Mouse (Mus musculus) CD4-positive helper T cell, adult 2 months (primary cell): ENCODE data around the gene Clba1.
"Not testable (repeated sequence)": the region's sequence is repeated elsewhere in the genome, so short reads cannot be mapped to it uniquely, and the experiment has no call there.

Experiments
- DNase-seq: peaks from one replicate; pipeline ENCODE4 v3.0.0-alpha.2; 2012; ENCODE audit warnings: low read depth, missing footprints, low spot score

Gene Clba1

DNA sequence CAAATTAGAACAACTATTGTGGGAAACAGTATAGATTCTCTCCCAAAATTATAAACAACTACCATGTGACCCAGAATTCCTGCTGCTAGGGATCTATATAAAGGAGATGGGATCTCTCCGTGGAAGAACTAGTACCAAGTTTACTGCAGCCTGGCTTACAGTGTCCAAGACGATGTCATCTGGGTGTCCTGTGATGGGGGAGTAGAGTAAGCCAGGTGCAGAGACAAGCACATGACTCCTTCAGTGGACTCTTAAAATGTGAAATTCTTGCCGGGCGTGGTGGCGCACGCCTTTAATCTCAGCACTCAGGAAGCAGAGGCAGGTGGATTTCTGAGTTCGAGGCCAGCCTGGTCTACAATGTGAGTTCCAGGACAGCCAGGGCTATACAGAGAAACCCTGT is 8.1 kb downstream of the Clba1 start:
- DNase-seq, result not testable (repeated sequence)

DNA sequence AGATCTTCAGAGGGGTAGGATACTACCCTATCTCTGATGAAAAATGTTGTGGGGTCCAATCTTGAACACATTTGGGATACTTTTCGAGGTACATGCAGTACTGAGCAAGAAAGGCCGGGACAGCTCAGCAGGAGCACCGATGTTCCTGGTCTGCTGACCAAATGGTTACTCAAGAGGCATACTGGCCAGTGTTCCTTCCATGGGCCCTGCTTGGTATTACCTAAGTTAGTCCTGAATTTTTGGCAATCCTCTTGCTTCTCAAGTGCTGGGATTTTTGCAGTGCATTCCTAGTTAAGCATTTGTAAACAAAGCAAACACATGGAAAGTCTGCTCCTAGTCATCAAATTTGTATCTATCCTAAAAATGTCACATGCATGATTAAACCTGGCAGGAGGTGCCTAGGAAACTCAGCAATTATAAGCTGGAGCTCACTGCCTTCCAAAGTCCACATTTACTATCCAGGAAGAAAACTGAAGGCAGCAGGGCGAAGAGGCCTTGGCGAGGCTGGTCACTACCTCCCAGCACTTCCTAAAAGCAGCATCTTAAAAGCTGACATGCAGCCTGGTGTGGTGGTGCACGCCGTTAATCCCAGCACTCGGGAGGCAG is 10.4 kb downstream of the Clba1 start:
- no peak for DNase-seq

DNA sequence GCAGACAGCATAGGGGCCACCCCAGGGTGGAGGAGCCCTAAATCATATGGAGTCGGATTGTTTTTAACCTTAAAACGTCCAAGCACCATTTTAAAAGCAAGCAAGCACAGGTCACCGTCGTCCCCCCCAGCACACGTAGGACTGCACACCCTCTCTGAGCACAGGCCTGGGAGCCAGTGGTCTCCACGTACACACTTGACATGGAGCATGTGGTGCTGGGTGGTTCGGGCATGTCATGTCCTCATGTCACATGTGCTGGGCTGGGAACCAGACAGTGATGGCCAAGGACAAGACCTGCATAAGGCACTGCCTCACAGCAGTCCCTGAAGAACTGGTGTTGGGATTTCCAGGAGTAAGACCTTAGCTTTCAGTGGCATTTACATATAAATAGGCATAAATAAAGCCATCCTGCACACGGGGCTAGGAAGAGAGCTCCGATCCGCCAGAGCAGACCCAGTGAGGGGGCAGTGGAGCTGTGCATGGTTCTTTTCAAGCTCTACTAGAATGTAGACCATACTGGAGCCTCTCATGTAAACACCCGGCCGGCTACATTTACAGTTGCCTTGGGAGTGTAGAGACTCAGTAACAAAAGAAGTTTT is 11.8 kb downstream of the Clba1 start:
- no peak for DNase-seq

DNA sequence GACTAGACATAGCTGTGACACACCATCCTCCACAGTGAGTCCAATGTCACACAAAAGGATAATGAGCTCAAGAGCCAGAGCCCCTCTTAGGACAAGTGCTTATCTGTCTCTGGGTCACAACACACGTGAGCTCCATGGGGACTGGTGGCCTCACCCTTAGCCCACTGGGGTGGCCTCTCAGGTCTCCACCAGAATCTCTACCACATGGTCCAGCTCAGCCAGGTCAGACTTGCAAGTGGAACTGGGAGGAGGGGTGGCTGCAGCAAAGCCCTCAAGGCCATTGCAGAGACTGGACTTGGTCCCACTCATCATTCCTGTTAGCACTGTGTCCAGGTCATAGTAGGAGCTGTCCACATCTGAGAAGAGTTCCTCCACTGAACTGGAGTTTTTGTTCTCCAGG is 12.5 kb downstream of the Clba1 start:
- no peak for DNase-seq

GRCm38 (mm10) chr12:112821974-112822373 is 13.2 kb downstream of the Clba1 start:
- no peak for DNase-seq

DNA sequence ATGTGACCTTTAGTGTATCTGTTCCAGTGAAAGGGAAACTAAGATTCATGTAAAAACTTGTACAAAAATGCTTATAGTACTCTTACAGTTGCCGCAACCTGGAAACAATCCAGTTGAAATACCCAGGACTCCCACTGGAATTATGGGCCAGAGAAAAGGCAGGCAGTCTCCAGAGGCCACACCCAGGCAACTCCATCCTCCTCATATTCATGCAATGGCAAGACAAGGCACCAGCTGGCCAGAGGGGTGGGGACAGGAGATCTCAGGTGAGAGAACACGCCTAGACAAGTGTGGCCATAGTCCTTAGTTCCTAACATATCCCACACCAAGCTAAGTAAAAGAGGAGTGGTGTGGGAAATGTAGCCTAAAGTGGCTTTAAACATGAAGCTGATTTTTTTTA is 13.9 kb downstream of the Clba1 start:
- no peak for DNase-seq

DNA sequence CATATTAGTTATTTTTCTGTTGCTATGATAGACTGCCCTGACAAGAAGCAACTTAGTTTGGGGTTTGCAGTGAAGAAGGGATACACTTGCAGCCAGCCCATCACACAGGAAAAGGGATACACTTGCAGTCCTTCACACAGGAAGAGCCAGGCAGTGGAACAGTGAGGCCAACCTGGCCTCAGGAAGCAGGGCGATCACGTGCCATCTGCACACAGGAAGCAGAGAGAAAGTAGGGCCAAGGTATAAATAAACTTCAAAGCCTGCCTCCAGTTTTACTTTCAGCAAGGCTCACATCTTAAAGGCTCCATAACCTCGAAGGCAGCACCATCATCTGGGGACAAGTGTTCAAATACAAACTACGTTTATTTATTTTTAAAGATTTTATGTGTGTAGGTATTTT is 14.5 kb downstream of the Clba1 start:
- DNase-seq, result peak; percentile 79

DNA sequence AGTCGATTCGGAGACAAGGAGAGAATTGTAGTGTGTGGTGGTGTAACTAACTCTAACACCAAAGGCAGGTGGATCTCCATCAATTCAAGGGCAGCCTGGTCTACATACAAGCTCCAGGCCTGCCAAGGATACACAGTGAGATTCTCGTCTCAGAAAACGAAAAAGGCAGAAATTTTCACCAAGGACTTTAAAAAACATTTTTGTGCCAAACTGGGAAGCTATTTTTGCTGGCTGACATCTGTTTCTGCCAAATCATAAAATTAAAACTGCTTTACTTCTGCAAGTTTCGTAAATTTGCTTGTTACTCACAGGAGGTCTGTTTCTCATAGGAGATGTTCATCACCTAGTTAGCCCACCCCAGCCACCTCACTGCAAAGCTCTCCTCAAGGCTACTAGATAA is 17.2 kb downstream of the Clba1 start:
- no peak for DNase-seq

DNA sequence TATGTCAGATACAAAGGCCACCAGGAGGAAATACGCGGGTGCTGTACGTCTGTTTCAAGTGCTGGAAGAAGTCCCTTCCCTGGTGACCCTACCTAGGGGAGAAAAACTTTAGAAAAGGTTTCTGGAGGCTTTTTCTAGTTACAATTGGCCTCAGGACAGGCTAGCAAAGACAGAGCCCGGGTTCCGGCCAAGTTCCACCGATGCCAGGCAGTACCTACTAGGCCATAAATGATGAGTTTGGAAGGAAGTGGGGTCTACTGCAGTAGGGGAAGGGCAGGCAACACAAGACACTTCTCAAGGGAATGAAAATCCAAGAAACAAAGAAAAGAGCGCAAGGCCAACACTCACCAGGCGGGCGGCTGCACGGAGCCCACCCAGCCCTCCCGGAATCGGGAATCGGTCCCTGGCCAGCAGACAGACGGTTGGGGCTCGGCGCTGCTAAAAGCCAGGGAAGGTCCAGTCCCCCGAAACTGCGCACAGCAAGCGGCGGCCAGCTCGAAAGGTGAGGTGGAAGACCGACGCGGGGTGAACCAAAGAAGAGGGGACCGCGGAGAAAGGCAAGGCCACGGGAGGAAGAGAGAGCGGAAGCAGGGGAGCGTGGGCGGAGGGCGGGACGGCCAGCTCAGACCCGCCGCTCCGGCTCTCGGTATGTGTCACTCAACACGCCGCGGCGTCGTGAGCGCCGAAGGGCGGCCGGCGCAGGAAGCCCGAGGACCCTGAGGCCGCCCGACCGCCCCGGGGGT is 19.9 kb downstream of the Clba1 start:
- DNase-seq, result no peak

GRCm38 (mm10) chr12:112829244-112829864 is 20.6 kb downstream of the Clba1 start, which contains the start of gene Cdca4:
Cdca4 (minus strand) TSS chr12:112829423.
- DNase-seq, result peak; percentile 98

DNA sequence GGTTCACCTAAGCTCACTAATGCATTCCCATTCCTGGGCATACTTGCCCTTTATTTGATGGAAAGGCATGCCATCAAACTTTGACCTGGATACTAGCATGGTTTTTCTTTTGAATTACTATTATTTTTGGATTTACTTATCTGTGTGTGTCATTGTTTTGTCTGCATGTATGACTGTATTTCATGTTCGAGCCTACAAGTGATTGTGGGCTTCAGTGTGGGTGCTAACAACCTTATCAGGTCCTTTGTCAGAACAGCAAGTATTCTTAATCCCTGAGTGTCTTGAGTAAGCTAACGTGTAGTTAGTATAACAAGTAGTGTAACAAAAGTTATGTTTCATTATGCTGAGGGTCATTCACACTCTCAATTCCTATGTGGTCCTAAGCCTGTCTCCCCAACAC is 21.4 kb downstream of the Clba1 start:
- DNase-seq, result no peak

- no peak for DNase-seq
Measured at GRCm38 (mm10) chr12:112830570-112830969, 21.8 kb downstream of the Clba1 start.

- no peak for DNase-seq
Measured at GRCm38 (mm10) chr12:112832411-112832810, 23.7 kb downstream of the Clba1 start.

GRCm38 (mm10) chr12:112833527-112833926 is 24.8 kb downstream of the Clba1 start:
- no peak for DNase-seq

DNA sequence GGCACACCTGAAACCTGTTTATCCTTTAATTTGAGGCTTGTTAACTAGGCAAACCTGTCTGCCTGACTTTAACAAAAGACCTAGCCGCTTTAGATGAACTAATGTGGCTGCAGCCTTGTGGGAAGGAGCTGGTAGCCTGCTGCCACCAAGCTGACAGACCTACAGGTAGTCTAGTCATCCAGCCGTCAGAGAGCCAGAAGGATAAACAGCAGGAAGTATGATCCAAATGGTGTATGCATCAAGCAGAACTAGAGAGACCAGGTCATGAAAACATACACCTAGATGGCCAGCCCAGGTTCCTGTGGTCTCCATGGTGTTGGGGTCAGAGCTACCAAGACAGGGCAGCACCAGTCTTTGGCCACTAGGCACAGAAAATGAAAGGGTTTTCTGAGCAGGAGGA is 26.3 kb downstream of the Clba1 start:
- no peak for DNase-seq

- no peak for DNase-seq
Measured at GRCm38 (mm10) chr12:112840209-112841086, 31.7 kb downstream of the Clba1 start.

GRCm38 (mm10) chr12:112841338-112841892 is 32.7 kb downstream of the Clba1 start:
- DNase-seq, result not testable (repeated sequence)

GRCm38 (mm10) chr12:112842128-112842527 is 33.4 kb downstream of the Clba1 start:
- not testable (repeated sequence) for DNase-seq

GRCm38 (mm10) chr12:112843803-112844202 is 35.1 kb downstream of the Clba1 start:
- peak; percentile 84 for DNase-seq

DNA sequence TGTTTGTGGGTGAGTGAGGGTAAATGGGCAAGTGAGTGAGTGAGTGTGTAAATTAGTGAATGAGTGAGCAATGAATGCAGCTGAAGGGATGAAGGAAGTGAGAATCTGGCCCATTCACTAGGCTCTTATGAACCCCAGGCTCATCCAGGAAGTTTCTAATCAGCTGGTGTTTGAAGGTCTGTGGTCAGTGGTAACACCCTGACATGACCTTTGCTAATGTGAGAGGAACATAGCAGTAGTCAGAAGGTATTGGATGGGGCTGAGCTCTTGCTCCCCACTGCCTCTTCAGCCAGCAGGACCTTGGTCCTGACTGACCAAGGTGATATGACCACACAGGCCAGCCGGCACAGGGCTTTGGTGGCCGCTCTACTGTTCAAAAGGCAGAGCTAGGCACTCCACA is 39.1 kb downstream of the Clba1 start:
- no peak for DNase-seq
